Mouse (Mus musculus): ENCODE measurements around the gene A530032D15Rik.
A peak's percentile ranks its signal among the peaks of the same experiment; 100 is the strongest.
"Not testable (repeated sequence)": the region's sequence is repeated elsewhere in the genome, so short reads cannot be mapped to it uniquely, and the experiment has no call there.

A530032D15Rik gene

GRCm38 (mm10) chr1:85109753-85110152, at the start of gene A530032D15Rik:
TSS of gene A530032D15Rik (minus strand) at chr1:85109853.
- DNase-seq, result not testable (repeated sequence)

- peak; percentile 91 for DNase-seq
Measured at GRCm38 (mm10) chr1:85155151-85155550, 45.5 kb upstream of the A530032D15Rik start.

- DNase-seq, result peak; percentile 90
Measured at GRCm38 (mm10) chr1:85133671-85134070, 24.0 kb upstream of the A530032D15Rik start.

- peak; percentile 91 for DNase-seq
Measured at GRCm38 (mm10) chr1:85121841-85122240, 12.2 kb upstream of the A530032D15Rik start.

GRCm38 (mm10) chr1:85118341-85118740, 8.7 kb upstream of the A530032D15Rik start:
- peak; percentile 93 for DNase-seq

GRCm38 (mm10) chr1:85117537-85117936, 7.9 kb upstream of the A530032D15Rik start:
- peak; percentile 95 for DNase-seq

- peak; percentile 91 for DNase-seq
Measured at GRCm38 (mm10) chr1:85114666-85115402, 5.2 kb upstream of the A530032D15Rik start.

- peak; percentile 93 for DNase-seq
Measured at GRCm38 (mm10) chr1:85114078-85114477, 4.4 kb upstream of the A530032D15Rik start.

GRCm38 (mm10) chr1:85112889-85113288, 3.2 kb upstream of the A530032D15Rik start:
- DNase-seq, result peak; percentile 93

- DNase-seq, result peak; percentile 83
Measured at GRCm38 (mm10) chr1:85112266-85112665, 2.6 kb upstream of the A530032D15Rik start.

GRCm38 (mm10) chr1:85111572-85111971, 1.9 kb upstream of the A530032D15Rik start:
- DNase-seq, result peak; percentile 96

- peak; percentile 87 for DNase-seq
Measured at GRCm38 (mm10) chr1:85110876-85111275, 1.2 kb upstream of the A530032D15Rik start.

GRCm38 (mm10) chr1:85106013-85106412, 3.6 kb downstream of the A530032D15Rik start:
- DNase-seq, result peak; percentile 85

GRCm38 (mm10) chr1:85105336-85105735, 4.3 kb downstream of the A530032D15Rik start:
- DNase-seq, result peak; percentile 96

GRCm38 (mm10) chr1:85101754-85102153, 7.9 kb downstream of the A530032D15Rik start:
- peak; percentile 91 for DNase-seq

GRCm38 (mm10) chr1:85099864-85100263, 9.8 kb downstream of the A530032D15Rik start, which contains the start of gene Gm10553:
TSS of gene Gm10553 (plus strand) at chr1:85100164.
- not testable (repeated sequence) for DNase-seq

- DNase-seq, result peak; percentile 94
Measured at GRCm38 (mm10) chr1:85099081-85099480, 10.6 kb downstream of the A530032D15Rik start.

GRCm38 (mm10) chr1:85093011-85093572, 16.6 kb downstream of the A530032D15Rik start:
- DNase-seq, result peak; percentile 92

- peak; percentile 90 for DNase-seq
Measured at GRCm38 (mm10) chr1:85092169-85092568, 17.5 kb downstream of the A530032D15Rik start.

- peak; percentile 90 for DNase-seq
Measured at GRCm38 (mm10) chr1:85086211-85086610, 23.4 kb downstream of the A530032D15Rik start.

- DNase-seq, result peak; percentile 87
Measured at GRCm38 (mm10) chr1:85084803-85085202, 24.9 kb downstream of the A530032D15Rik start.

GRCm38 (mm10) chr1:85073099-85073498, 36.6 kb downstream of the A530032D15Rik start:
- peak; percentile 12 for DNase-seq

GRCm38 (mm10) chr1:85071690-85072089, 38.0 kb downstream of the A530032D15Rik start:
- DNase-seq, result peak; percentile 94

GRCm38 (mm10) chr1:85035801-85036200, 73.9 kb downstream of the A530032D15Rik start:
- peak; percentile 90 for DNase-seq

Data from heart, adult 11 months (tissue).